Mouse (Mus musculus): ENCODE data around the gene Vmo1. TPM values are rescaled to one million over a fixed set of nuclear protein-coding genes. Genes with fewer than 3 reads are reported as not detected.

Gene Vmo1
- polyA plus RNA-seq, 1 experiment: 0.32 TPM

GRCm38 (mm10) chr11:70472716-70473115 lies 41.7 kb downstream of the Vmo1 start:
- no peak overlapping the region for H3K4me3 ChIP-seq (ENCODE audit: extremely low read depth, insufficient read depth, insufficient read length)
- H3K4me1 ChIP-seq (ENCODE audit: control insufficient read depth, insufficient read depth, insufficient read length): no peaks in the 10 kb centered on the region
- no peak for DNase-seq (ENCODE audit: low read depth in 1 of 2, low spot score in 2 of 2)
- H3K27me3 ChIP-seq (ENCODE audit: control insufficient read depth, insufficient read depth, low read length): no peaks in the 10 kb centered on the region; the same call in none of the 2 replicates
- H3K27ac ChIP-seq (ENCODE audit: insufficient read depth, low read length): no peak overlapping the region
- no peaks in the 10 kb centered on the region for H3K36me3 ChIP-seq (ENCODE audit: control insufficient read depth, insufficient read depth, low read length)
- TF ChIP-seq POLR2A (IDR thresholded peaks at IDR 0.05; ENCODE audit: low read depth, low read length) (no peak), CTCF (IDR thresholded peaks at IDR 0.05; ENCODE audit: extremely low read depth, insufficient read depth, insufficient read length, insufficient replicate concordance) (no peak)

DNA sequence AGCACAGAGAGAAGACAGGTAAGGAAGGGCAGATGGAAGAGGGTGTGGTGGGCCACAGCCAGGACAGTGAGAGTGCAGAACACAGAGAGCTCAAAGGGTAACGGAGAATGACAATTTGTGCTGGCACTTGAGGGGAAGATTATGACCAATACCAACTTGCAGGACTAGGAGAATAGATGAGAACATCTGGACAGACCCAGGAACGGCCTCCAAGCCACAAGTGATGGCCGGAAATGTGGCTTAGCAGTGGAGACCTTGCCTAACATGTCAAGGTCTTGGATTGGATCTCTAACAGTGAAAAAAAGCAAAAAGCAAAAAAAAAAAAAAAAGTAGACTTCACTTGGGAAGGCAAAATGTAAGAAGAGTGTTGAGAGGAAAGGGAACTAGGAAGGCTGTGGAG lies 44.7 kb downstream of the Vmo1 start:
- WGBS: 85% methylated on average over 3 of the region's 3 CpGs
- DNase-seq (ENCODE audit: low read depth in 1 of 2, low spot score in 2 of 2): no peak
- H3K36me3 ChIP-seq (ENCODE audit: control insufficient read depth, insufficient read depth, low read length): no peaks in the 10 kb centered on the region
- TF ChIP-seq CTCF (IDR thresholded peaks at IDR 0.05; ENCODE audit: extremely low read depth, insufficient read depth, insufficient read length, insufficient replicate concordance): no peak
- no peak for TF ChIP-seq POLR2A (IDR thresholded peaks at IDR 0.05; ENCODE audit: low read depth, low read length)
- no peaks in the 10 kb centered on the region for H3K4me1 ChIP-seq (ENCODE audit: control insufficient read depth, insufficient read depth, insufficient read length)
- H3K27me3 ChIP-seq (ENCODE audit: control insufficient read depth, insufficient read depth, low read length): no peaks in the 10 kb centered on the region; the same call in none of the 2 replicates
- H3K4me3 ChIP-seq (ENCODE audit: extremely low read depth, insufficient read depth, insufficient read length): no peak overlapping the region
- H3K27ac ChIP-seq (ENCODE audit: insufficient read depth, low read length): no peak overlapping the region

- TF ChIP-seq POLR2A (IDR thresholded peaks at IDR 0.05; ENCODE audit: low read depth, low read length) (no peak), CTCF (IDR thresholded peaks at IDR 0.05; ENCODE audit: extremely low read depth, insufficient read depth, insufficient read length, insufficient replicate concordance) (no peak)
- H3K4me1 ChIP-seq (ENCODE audit: control insufficient read depth, insufficient read depth, insufficient read length): no peaks in the 10 kb centered on the region
- DNase-seq (ENCODE audit: low read depth in 1 of 2, low spot score in 2 of 2): no peak
- no peak overlapping the region for H3K4me3 ChIP-seq (ENCODE audit: extremely low read depth, insufficient read depth, insufficient read length)
- no peaks in the 10 kb centered on the region for H3K27me3 ChIP-seq (ENCODE audit: control insufficient read depth, insufficient read depth, low read length)
- 66% methylated on average over 5 of the region's 5 CpGs for WGBS
- 0 out of 2 replicates have a peak overlapping the region, but pooled peaks have one; percentile 23 for H3K27ac ChIP-seq (ENCODE audit: insufficient read depth, low read length)
- H3K36me3 ChIP-seq (ENCODE audit: control insufficient read depth, insufficient read depth, low read length): no peaks in the 10 kb centered on the region
Measured at GRCm38 (mm10) chr11:70467902-70468619, 46.4 kb downstream of the Vmo1 start.

DNA sequence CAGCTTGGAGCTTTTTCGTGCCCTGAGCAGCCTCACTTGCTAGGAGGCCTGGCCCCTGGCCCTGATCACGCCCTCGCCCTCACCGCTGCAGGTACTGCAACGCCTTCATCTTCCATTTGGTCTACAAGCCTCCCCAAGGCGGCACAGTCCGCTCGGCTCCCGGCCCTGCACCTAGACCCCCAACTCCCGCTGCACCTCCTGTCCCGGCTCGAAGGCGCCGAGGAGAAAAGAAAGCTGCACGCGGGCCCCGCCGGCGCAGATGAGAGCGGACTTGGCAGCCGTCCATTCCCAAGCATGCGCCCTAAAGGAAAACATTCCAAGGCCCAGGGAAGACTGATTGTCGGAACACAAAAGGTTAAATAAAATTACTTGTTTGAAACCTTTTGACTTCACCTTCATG lies 48.6 kb downstream of the Vmo1 start:
- Histone ChIP-seq H3K27ac (ENCODE audit: insufficient read depth, low read length) (no peak overlapping the region), H3K4me1 (ENCODE audit: control insufficient read depth, insufficient read depth, insufficient read length) (no peaks in the 10 kb centered on the region), H3K36me3 (ENCODE audit: control insufficient read depth, insufficient read depth, low read length) (no peaks in the 10 kb centered on the region), H3K4me3 (ENCODE audit: extremely low read depth, insufficient read depth, insufficient read length) (no peak overlapping the region), H3K27me3 (ENCODE audit: control insufficient read depth, insufficient read depth, low read length) (no peaks in the 10 kb centered on the region)
- TF ChIP-seq CTCF (IDR thresholded peaks at IDR 0.05; ENCODE audit: extremely low read depth, insufficient read depth, insufficient read length, insufficient replicate concordance) (no peak), POLR2A (IDR thresholded peaks at IDR 0.05; ENCODE audit: low read depth, low read length) (no peak)
- DNase-seq (ENCODE audit: low read depth in 1 of 2, low spot score in 2 of 2): no peak
- 74% methylated on average over 23 of the region's 23 CpGs for WGBS

DNA sequence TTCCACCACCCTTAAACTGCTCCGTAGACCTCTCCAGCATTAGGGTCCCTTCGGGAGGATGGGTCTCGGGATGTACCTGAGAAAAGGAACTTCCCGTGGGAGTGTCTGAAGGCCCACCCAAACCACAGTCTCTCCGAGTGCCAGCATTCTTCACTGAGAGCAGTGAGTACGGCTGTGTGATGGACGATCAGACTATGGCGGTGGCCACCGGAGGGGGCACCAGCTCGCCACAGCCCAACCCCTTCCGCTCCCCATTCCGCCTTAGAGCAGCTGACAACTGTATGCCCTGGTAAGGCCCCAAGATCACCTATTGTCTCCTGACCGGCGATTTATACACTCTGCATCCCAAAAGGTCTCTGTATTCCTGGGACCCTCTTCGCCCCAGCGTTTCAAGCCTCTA lies 49.2 kb downstream of the Vmo1 start:
- DNase-seq (ENCODE audit: low read depth in 1 of 2, low spot score in 2 of 2): no peak
- TF ChIP-seq POLR2A (IDR thresholded peaks at IDR 0.05; ENCODE audit: low read depth, low read length): no peak
- TF ChIP-seq CTCF (IDR thresholded peaks at IDR 0.05; ENCODE audit: extremely low read depth, insufficient read depth, insufficient read length, insufficient replicate concordance): no peak
- WGBS: 58% methylated on average over 16 of the region's 16 CpGs
- Histone ChIP-seq H3K27ac (ENCODE audit: insufficient read depth, low read length) (no peak overlapping the region), H3K36me3 (ENCODE audit: control insufficient read depth, insufficient read depth, low read length) (no peaks in the 10 kb centered on the region), H3K27me3 (ENCODE audit: control insufficient read depth, insufficient read depth, low read length) (peaks cover 2% of the 10 kb centered on the region; the same call in 1 of the 2 replicates), H3K4me1 (ENCODE audit: control insufficient read depth, insufficient read depth, insufficient read length) (no peaks in the 10 kb centered on the region), H3K4me3 (ENCODE audit: extremely low read depth, insufficient read depth, insufficient read length) (no peak overlapping the region)

DNA sequence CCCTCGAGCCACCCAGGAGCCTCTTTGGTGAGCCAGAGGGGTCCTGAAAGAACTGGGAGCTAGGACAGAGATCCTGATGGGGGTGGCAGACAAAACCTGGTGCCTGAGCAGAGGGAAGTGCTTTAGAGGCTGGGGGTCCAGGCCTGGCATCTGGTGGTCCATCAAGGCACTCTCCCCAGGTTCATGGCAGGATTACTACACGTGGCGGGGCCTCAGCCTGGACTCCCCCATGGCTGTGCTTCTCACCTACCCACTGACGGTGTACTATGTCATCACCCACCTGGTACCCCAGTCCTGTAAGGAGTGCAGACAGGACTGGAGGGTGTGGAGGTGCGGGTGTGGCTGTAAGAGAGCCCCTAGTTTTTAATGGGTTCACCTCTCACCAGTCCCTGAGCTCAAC lies 50.4 kb downstream of the Vmo1 start:
- H3K4me1 ChIP-seq (ENCODE audit: control insufficient read depth, insufficient read depth, insufficient read length): peaks cover 2% of the 10 kb centered on the region; the same call in 1 of the 2 replicates
- H3K27ac ChIP-seq (ENCODE audit: insufficient read depth, low read length): no peak overlapping the region
- H3K36me3 ChIP-seq (ENCODE audit: control insufficient read depth, insufficient read depth, low read length): no peaks in the 10 kb centered on the region
- no peak overlapping the region for H3K4me3 ChIP-seq (ENCODE audit: extremely low read depth, insufficient read depth, insufficient read length)
- no peak for DNase-seq (ENCODE audit: low read depth in 1 of 2, low spot score in 2 of 2)
- H3K27me3 ChIP-seq (ENCODE audit: control insufficient read depth, insufficient read depth, low read length): peaks cover 8% of the 10 kb centered on the region
- no peak for TF ChIP-seq CTCF (IDR thresholded peaks at IDR 0.05; ENCODE audit: extremely low read depth, insufficient read depth, insufficient read length, insufficient replicate concordance)
- TF ChIP-seq POLR2A (IDR thresholded peaks at IDR 0.05; ENCODE audit: low read depth, low read length): no peak
- WGBS: 91% methylated on average over 5 of the region's 5 CpGs

Other genes with a start within 250 kb of the Vmo1 start
- gene Alox12e, start 192.0 kb downstream of the Vmo1 start, polyA plus RNA-seq (2012; rRNA removed): 0.12 and 0.13 TPM in 2 replicates
- 2.5 and 4.1 TPM in 2 replicates for gene Alox15, start 162.6 kb downstream of the Vmo1 start, polyA plus RNA-seq (2012; rRNA removed)
- gene Pelp1, start 104.6 kb downstream of the Vmo1 start, polyA plus RNA-seq (2012; rRNA removed): 15.5 and 17.9 TPM in 2 replicates
- 145 TPM in 2 replicates for gene Arrb2, start 82.0 kb downstream of the Vmo1 start, polyA plus RNA-seq (2012; rRNA removed)
- 24.6 and 29.2 TPM in 2 replicates for gene Med11, start 62.7 kb downstream of the Vmo1 start, polyA plus RNA-seq (2012; rRNA removed)
- 10.5 and 10.6 TPM in 2 replicates for gene Zmynd15, start 55.2 kb downstream of the Vmo1 start, polyA plus RNA-seq (2012; rRNA removed)
- 28.8 TPM in 2 replicates for gene Cxcl16, start 54.6 kb downstream of the Vmo1 start, polyA plus RNA-seq (2012; rRNA removed)
- 0.77 and 1.3 TPM in 2 replicates for gene Tm4sf5, start 9.4 kb downstream of the Vmo1 start, polyA plus RNA-seq (2012; rRNA removed)
- 0.18 TPM in 1 of 2 replicates, not detected in the other for gene Gltpd2, start 4.6 kb upstream of the Vmo1 start, polyA plus RNA-seq (2012; rRNA removed)
- gene Psmb6, start 10.8 kb upstream of the Vmo1 start, polyA plus RNA-seq (2012; rRNA removed): 125 and 155 TPM in 2 replicates
- not detected in 2 replicates for gene Gm40193, start 18.3 kb upstream of the Vmo1 start, polyA plus RNA-seq (2012; rRNA removed)
- 12.3 and 13.9 TPM in 2 replicates for gene Pld2, start 25.4 kb upstream of the Vmo1 start, polyA plus RNA-seq (2012; rRNA removed)
- gene Mink1, start 48.3 kb upstream of the Vmo1 start, polyA plus RNA-seq (2012; rRNA removed): 74.8 and 91.9 TPM in 2 replicates
- not detected in 2 replicates for gene 4930544D05Rik, start 101.2 kb upstream of the Vmo1 start, polyA plus RNA-seq (2012; rRNA removed)
- 0.66 and 0.99 TPM in 2 replicates for gene Chrne, start 104.6 kb upstream of the Vmo1 start, polyA plus RNA-seq (2012; rRNA removed)
- gene Gp1ba, start 124.5 kb upstream of the Vmo1 start, polyA plus RNA-seq (2012; rRNA removed): 6.8 and 9.3 TPM in 2 replicates
- 137 and 158 TPM in 2 replicates for gene Rnf167, start 132.6 kb upstream of the Vmo1 start, polyA plus RNA-seq (2012; rRNA removed)
- gene Slc25a11, start 132.9 kb upstream of the Vmo1 start, polyA plus RNA-seq (2012; rRNA removed): 73.0 and 78.7 TPM in 2 replicates
- 2,122 and 3,201 TPM in 2 replicates for gene Pfn1, start 140.0 kb upstream of the Vmo1 start, polyA plus RNA-seq (2012; rRNA removed)
- gene Eno3, start 142.6 kb upstream of the Vmo1 start, polyA plus RNA-seq (2012; rRNA removed): 15.3 and 20.0 TPM in 2 replicates
- 20.0 and 20.2 TPM in 2 replicates for gene Spag7, start 154.8 kb upstream of the Vmo1 start, polyA plus RNA-seq (2012; rRNA removed)
- gene Camta2, start 173.5 kb upstream of the Vmo1 start, polyA plus RNA-seq (2012; rRNA removed): 36.6 and 38.8 TPM in 2 replicates
- gene Inca1, start 185.5 kb upstream of the Vmo1 start, polyA plus RNA-seq (2012; rRNA removed): 0.70 and 0.76 TPM in 2 replicates
- gene Kif1c, start 185.9 kb upstream of the Vmo1 start, polyA plus RNA-seq (2012; rRNA removed): 17.5 and 19.5 TPM in 2 replicates
- gene Zfp3, start 249.6 kb upstream of the Vmo1 start, polyA plus RNA-seq (2012; rRNA removed): 1.2 and 1.4 TPM in 2 replicates

Data from spleen, adult 2 months (tissue).